Mouse (Mus musculus) stomach, postnatal 0 days (tissue): ENCODE measurements at regions not wholly inside any gene's neighbourhood (a gene's known extent, or its start where the extent isn't known, plus 50 kb on each side); places are given as distances from the start of the nearest gene placed in this dataset.
"Not testable (repeated sequence)": the region's sequence is repeated elsewhere in the genome, so short reads cannot be mapped to it uniquely, and the experiment has no call there.

Experiments used
- CTCF ChIP-seq: IDR thresholded peaks from 2 replicates; pipeline ENCODE4 v1.5.1; 2016; ENCODE audit warnings: antibody characterized with exemption, low read depth, mild to moderate bottlenecking, moderate library complexity
- EP300 ChIP-seq: optimal IDR thresholded peaks from 2 replicates; pipeline ENCODE3; 2016; ENCODE audit warnings: antibody characterized with exemption

DNA sequence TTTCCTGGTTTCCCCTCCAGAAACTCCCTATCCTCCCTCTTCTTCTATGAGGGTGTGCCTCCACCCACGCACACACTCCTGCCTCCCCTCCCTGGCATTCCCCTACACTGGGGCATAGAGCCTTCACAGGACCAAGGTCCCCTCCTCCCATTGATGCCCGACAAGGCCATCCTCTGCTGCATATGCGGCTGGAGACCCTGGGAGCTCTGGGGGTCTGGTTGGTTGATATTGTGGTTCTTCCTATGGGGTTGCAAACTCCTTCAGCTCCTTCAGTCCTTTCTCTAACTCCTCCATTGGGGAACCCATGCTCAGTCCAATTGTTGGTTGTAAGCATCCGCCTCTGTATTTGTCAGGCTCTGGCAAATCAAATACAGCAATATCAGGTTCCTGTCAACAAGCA, 150.8 kb upstream of the Frmd4a start:
- TF ChIP-seq CTCF, EP300: not testable (repeated sequence)
